Mouse (Mus musculus) left cerebral cortex, adult 6 months (tissue): ENCODE data around the gene Gm6525. TPM values are rescaled to one million over a fixed set of nuclear protein-coding genes. Genes with fewer than 3 reads are reported as not detected.

ENCODE experiments used
- long read RNA-seq, 2 experiments: library from polyadenylated mRNA; unstranded; transcript quantifications; one replicate each; pipeline ENCODE4 v2.0.0; 2019 to 2020
- polyA plus RNA-seq: library from polyadenylated mRNA; unstranded; fragments of <200 nt; fragmentation: Nextera tagmentation; gene quantifications from 2 replicates; pipeline ENCODE4 v1.2.3, GENCODE M21; 2021

The Gm6525 gene
- polyA plus RNA-seq = not detected in 2 replicates
- long read RNA-seq, experiment 1 = 0 reads
- long read RNA-seq, experiment 2 = 0 reads

DNA sequence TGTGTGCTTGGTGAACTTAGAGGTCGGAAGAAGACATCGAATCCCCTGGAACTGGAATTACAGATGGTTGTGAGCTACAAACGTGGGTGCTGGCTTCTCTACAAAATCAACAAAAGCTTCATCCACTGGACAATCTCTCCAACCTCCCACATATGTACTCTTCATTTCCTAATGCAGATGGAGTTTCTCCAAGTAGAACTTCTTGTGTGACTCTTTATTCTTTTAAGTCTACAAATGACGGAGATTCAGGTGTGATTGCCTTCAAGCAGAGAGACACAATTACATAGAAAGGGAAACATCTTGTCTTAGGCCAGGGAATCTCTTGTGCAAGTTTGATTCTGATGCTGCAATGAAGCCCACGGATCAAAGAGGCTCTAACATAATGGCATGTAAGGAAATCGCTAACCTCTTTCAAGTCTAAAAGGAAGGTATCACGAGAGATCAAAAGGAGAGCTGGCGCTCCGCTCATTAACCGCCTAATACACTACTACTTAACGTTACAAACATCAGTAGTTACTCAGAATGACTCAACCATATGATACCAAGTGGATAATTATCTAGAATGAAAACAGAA is at the start of gene Gm6525:
Gene Gm6525 (plus strand): TSS at position 524 of the 574 bp plus-strand sequence.

DNA sequence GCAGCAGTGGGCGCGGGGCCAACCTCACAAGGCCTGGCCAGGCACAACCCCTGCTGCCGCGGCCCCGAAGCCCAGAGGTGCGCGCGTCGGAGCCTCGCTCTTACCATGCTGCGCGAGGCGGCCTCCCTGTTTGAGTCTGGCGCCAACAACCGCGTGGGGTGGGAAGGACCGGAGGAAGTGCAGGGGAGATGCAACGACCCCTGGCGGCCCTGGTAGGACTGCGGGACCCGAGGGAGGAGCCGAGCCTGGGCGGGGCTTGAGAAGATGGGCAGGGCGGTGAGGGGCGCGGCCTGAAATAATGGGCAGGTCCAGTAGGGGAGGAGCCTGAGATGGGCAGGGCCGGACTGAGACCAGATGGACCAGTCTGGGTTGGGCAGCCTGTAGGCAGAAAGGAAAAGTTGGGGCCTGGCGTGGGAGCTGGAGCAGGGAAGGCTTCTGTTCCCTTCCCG is 18.3 kb upstream of the Gm6525 start, which contains the start of gene Mnd1:
Gene Mnd1 (minus strand): TSS at position 229 of the 449 bp plus-strand sequence.

Other genes starting within 250 kb of the Gm6525 start
- 1.7 and 1.9 TPM in 2 replicates for gene Tmem131l, start 133.9 kb upstream of the Gm6525 start, polyA plus RNA-seq
- 0.96 and 1.1 TPM in 2 replicates for gene Mnd1, start 18.3 kb upstream of the Gm6525 start, polyA plus RNA-seq
- 56.9 and 90.0 TPM in 2 replicates for gene Trim2, start 132.8 kb downstream of the Gm6525 start, polyA plus RNA-seq